Mouse (Mus musculus) lung, embryonic 15.5 days (tissue): Measurements from ENCODE around the gene Tead1. TPM values are rescaled to one million over a fixed set of nuclear protein-coding genes. Genes with fewer than 3 reads are reported as not detected.

Experiments
- ATAC-seq: fragments of 200-750 bp; cut with Nextera tagmentation; 2 replicates; pipeline ENCODE4 v1.8.0; 2017; ENCODE audit warnings: moderate number of reproducible peaks, borderline replicate concordance; ENCODE audit not compliant: low FRiP score, low TSS enrichment; ENCODE audit errors: extremely low read depth
- H3K27ac ChIP-seq: fragments of 300-500 bp; sonication (generic); 2 replicates; pipeline ENCODE4 v1.5.1; 2015; ENCODE audit warnings: moderate library complexity, mild to moderate bottlenecking, inconsistent platforms
- H3K27me3 ChIP-seq: fragments of 300-500 bp; sonication (generic); 2 replicates; pipeline ENCODE4 v1.6.1; 2015; ENCODE audit warnings: inconsistent platforms
- H3K36me3 ChIP-seq: fragments of 300-500 bp; sonication (generic); 2 replicates; pipeline ENCODE4 v1.6.1; 2015; ENCODE audit warnings: inconsistent platforms
- H3K4me1 ChIP-seq: fragments of 300-500 bp; sonication (generic); 2 replicates; pipeline ENCODE4 v1.6.1; 2015; ENCODE audit warnings: inconsistent platforms
- H3K4me2 ChIP-seq: fragments of 300-500 bp; sonication (generic); 2 replicates; pipeline ENCODE4 v1.6.1; 2015; ENCODE audit warnings: inconsistent platforms, mild to moderate bottlenecking, moderate library complexity
- H3K4me3 ChIP-seq: fragments of 300-500 bp; sonication (generic); 2 replicates; pipeline ENCODE4 v1.5.1; 2015; ENCODE audit warnings: mild to moderate bottlenecking, inconsistent platforms
- H3K9ac ChIP-seq: fragments of 300-500 bp; sonication (generic); 2 replicates; pipeline ENCODE4 v1.6.1; 2015; ENCODE audit warnings: inconsistent platforms
- H3K9me3 ChIP-seq: fragments of 300-500 bp; sonication (generic); 2 replicates; pipeline ENCODE4 v1.6.1; 2016; ENCODE audit warnings: inconsistent platforms
- WGBS: fragments of 180-500 bp; shearing (Covaris S2); methylation state at CpG from one replicate; pipeline ENCODE4 v1.1.7; 2015; 5-methylcytosine and 5-hydroxymethylcytosine counted together
- polyA plus RNA-seq: library from polyadenylated mRNA; unstranded; fragments of >200 nt; fragmentation: Nextera tagmentation; extraction: Ambion mirVana; gene quantifications from 2 replicates; pipeline ENCODE4 v1.2.1, GENCODE M21; 2015

Gene Tead1
- polyA plus RNA-seq, 1 experiment from 2014 or later: 30.0 TPM

GRCm38 (mm10) chr7:112762870-112763269 lies 83.8 kb downstream of the Tead1 start:
- H3K36me3 ChIP-seq: no peaks in the 10 kb centered on the region
- peaks cover 69% of the 10 kb centered on the region for H3K4me1 ChIP-seq

GRCm38 (mm10) chr7:112763513-112763912 lies 84.4 kb downstream of the Tead1 start:
- H3K4me1 ChIP-seq: peaks cover 64% of the 10 kb centered on the region
- no peak for ATAC-seq
- WGBS: 56% methylated on average over 3 of the region's 3 CpGs

More at GRCm38 (mm10) chr7:112762870-112763269, 83.8 kb downstream of the Tead1 start:
- Histone ChIP-seq H3K9ac (no peak overlapping the region), H3K27me3 (no peaks in the 10 kb centered on the region), H3K27ac (0 out of 2 replicates have a peak overlapping the region, but pooled peaks have one; percentile 7), H3K9me3 (no peaks in the 10 kb centered on the region), H3K4me3 (no peak overlapping the region), H3K4me2 (no peak overlapping the region)
- 74% methylated on average over 2 of the region's 2 CpGs for WGBS
- ATAC-seq: no peak

GRCm38 (mm10) chr7:112764921-112765320 lies 85.8 kb downstream of the Tead1 start:
- H3K9me3 ChIP-seq: no peaks in the 10 kb centered on the region
- H3K27ac ChIP-seq: no peak overlapping the region
- H3K9ac ChIP-seq: no peak overlapping the region
- peaks cover 54% of the 10 kb centered on the region for H3K4me1 ChIP-seq
- WGBS: 73% methylated on average over 4 of the region's 4 CpGs
- H3K36me3 ChIP-seq: no peaks in the 10 kb centered on the region
- no peak overlapping the region for H3K4me3 ChIP-seq
- no peak overlapping the region for H3K4me2 ChIP-seq
- H3K27me3 ChIP-seq: no peaks in the 10 kb centered on the region
- ATAC-seq: no peak

More at GRCm38 (mm10) chr7:112763513-112763912, 84.4 kb downstream of the Tead1 start:
- Histone ChIP-seq H3K27me3 (no peaks in the 10 kb centered on the region), H3K4me2 (no peak overlapping the region), H3K4me3 (no peak overlapping the region), H3K9ac (no peak overlapping the region), H3K36me3 (no peaks in the 10 kb centered on the region), H3K9me3 (no peaks in the 10 kb centered on the region), H3K27ac (no peak overlapping the region)

- H3K36me3 ChIP-seq: no peaks in the 10 kb centered on the region
- ATAC-seq: no peak
- H3K27me3 ChIP-seq: no peaks in the 10 kb centered on the region
- 74% methylated on average over 2 of the region's 2 CpGs for WGBS
- H3K4me2 ChIP-seq: no peak overlapping the region
- H3K4me3 ChIP-seq: no peak overlapping the region
- peaks cover 28% of the 10 kb centered on the region for H3K4me1 ChIP-seq
- H3K27ac ChIP-seq: no peak overlapping the region
- no peak overlapping the region for H3K9ac ChIP-seq
- no peaks in the 10 kb centered on the region for H3K9me3 ChIP-seq
These were observed 90.7 kb downstream of the Tead1 start for GRCm38 (mm10) chr7:112769866-112770265.

DNA sequence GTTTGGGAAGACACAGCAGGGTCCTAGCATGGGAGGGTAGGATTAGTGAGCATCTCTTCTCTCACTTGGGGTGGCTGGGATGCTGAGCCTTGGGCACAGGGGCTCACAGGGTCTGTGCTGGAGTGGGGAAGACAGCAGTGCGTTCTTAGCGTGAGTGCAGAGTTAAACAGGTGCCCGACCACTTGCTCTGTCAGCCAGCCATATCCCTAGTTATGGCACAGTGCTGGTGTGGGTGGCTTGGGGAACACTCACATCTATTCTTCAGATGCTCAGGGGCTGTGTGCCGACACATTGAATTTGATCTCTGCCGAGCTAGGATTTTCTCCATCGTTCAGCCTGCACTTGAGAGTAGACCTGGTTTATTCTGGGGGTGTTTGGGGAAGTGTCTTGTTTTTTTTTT lies 92.3 kb downstream of the Tead1 start:
- Histone ChIP-seq H3K4me2 (no peak overlapping the region), H3K27me3 (no peaks in the 10 kb centered on the region), H3K4me3 (no peak overlapping the region), H3K36me3 (no peaks in the 10 kb centered on the region), H3K9me3 (no peaks in the 10 kb centered on the region), H3K27ac (no peak overlapping the region), H3K9ac (no peak overlapping the region), H3K4me1 (peaks cover 37% of the 10 kb centered on the region)
- WGBS: 74% methylated on average over 6 of the region's 6 CpGs
- ATAC-seq: no peak

DNA sequence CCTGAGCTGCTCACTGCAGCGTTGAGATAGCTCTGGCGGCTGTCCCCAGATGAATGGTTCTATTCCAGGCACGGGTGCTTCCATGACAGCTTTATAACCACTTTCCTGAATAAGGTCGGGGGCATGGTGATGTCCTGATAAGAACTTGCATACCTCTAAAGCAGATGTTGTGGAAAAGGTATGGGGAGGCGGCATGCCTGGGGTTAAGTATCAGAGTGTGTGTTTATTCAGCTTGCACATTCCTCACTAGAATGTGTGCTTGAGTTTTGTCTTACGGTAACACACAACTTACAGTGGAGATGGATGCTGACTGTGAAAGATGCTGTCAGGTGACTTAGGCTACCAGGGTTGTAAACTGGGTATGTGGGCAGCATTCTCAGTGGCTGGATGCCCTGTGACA lies 93.7 kb downstream of the Tead1 start:
- H3K27me3 ChIP-seq: no peaks in the 10 kb centered on the region
- no peak overlapping the region for H3K9ac ChIP-seq
- peaks cover 42% of the 10 kb centered on the region for H3K4me1 ChIP-seq
- H3K4me2 ChIP-seq: no peak overlapping the region
- WGBS: 18% methylated on average over 6 of the region's 6 CpGs
- no peaks in the 10 kb centered on the region for H3K36me3 ChIP-seq
- H3K4me3 ChIP-seq: no peak overlapping the region
- H3K27ac ChIP-seq: 0 out of 2 replicates have a peak overlapping the region, but pooled peaks have one; percentile 13
- no peaks in the 10 kb centered on the region for H3K9me3 ChIP-seq
- ATAC-seq: no peak

DNA sequence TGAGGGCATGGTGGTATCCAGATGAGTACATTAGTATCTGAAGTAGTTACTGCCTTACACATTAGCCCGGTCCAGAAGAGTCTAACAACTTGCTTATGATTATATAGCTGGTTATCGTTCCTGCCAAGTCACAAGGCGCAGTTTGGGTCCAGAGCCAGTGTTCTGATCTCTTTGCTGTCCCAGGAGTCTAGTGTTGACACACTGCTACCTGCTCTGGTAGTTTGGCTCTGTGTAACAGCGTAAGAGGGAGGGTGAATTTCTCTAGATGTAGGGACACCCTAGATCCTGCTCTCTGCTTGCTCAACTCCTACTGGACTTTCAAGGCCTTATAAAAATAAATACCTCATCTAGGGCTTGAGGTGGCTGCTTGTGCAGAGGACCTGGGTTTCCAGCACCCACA lies 94.5 kb downstream of the Tead1 start:
- Histone ChIP-seq H3K27me3 (no peaks in the 10 kb centered on the region), H3K9ac (no peak overlapping the region), H3K4me1 (peaks cover 42% of the 10 kb centered on the region), H3K27ac (peak overlapping the region; percentile 51; the same call in 1 of the 2 replicates), H3K9me3 (no peaks in the 10 kb centered on the region), H3K4me2 (no peak overlapping the region), H3K4me3 (no peak overlapping the region), H3K36me3 (no peaks in the 10 kb centered on the region)
- no peak for ATAC-seq
- WGBS: 59% methylated on average over 4 of the region's 4 CpGs

DNA sequence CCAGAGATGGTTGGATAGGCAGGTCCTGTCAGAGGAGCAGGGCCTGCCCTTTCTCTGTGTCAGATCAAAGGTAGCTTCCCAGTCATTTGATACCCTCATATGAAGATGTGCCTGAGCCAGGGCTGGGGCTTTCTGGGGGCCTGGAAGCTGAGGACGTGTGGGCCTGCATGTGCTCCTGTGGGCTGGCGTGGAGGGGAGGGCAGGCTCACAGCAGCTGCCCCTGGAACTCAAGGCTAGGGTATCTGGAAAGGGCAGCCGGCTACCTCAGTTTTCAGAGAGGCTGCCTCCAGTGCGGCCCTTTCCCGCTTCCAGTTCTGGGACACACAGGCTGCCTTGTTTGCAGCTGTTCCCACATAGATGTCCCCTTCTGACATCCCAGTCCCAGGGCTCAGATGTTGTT lies 96.7 kb downstream of the Tead1 start:
- Histone ChIP-seq H3K4me2 (no peak overlapping the region), H3K27ac (no peak overlapping the region), H3K4me1 (peaks cover 55% of the 10 kb centered on the region), H3K27me3 (no peaks in the 10 kb centered on the region), H3K36me3 (no peaks in the 10 kb centered on the region), H3K9ac (no peak overlapping the region), H3K9me3 (no peaks in the 10 kb centered on the region), H3K4me3 (no peak overlapping the region)
- 60% methylated on average over 5 of the region's 5 CpGs for WGBS
- ATAC-seq: no peak

DNA sequence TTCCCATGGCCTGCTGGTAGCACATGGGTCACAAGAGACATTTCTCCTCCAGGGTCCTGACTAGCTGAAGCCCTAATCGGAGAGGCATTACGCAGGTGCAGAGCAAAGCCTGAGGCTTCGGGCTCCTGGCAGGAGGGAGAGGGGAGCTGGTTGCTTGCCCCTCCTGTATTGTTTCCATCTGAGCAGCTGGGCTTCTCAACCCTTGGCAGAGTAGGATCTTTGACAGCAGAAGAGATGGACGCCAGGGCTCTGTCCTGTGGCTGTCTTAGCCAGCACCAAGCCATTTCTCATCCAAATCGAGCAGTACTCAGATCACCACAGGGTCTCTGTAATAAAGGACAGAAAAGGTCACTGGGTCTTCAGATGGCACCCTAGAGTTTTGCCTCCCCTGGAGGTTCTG lies 97.6 kb downstream of the Tead1 start:
- Histone ChIP-seq H3K4me3 (no peak overlapping the region), H3K36me3 (no peaks in the 10 kb centered on the region), H3K4me1 (peaks cover 59% of the 10 kb centered on the region), H3K9me3 (no peaks in the 10 kb centered on the region), H3K9ac (no peak overlapping the region), H3K27me3 (no peaks in the 10 kb centered on the region), H3K27ac (no peak overlapping the region), H3K4me2 (no peak overlapping the region)
- 69% methylated on average over 5 of the region's 5 CpGs for whole genome bisulfite sequencing
- no peak for ATAC-seq

GRCm38 (mm10) chr7:112779636-112780035 lies 100.5 kb downstream of the Tead1 start:
- no peak for ATAC-seq
- no peak overlapping the region for H3K9ac ChIP-seq
- peaks cover 41% of the 10 kb centered on the region for H3K4me1 ChIP-seq
- no peak overlapping the region for H3K4me3 ChIP-seq
- no peaks in the 10 kb centered on the region for H3K9me3 ChIP-seq
- H3K27ac ChIP-seq: no peak overlapping the region
- WGBS: 54% methylated on average over 6 of the region's 6 CpGs
- no peak overlapping the region for H3K4me2 ChIP-seq
- H3K36me3 ChIP-seq: no peaks in the 10 kb centered on the region
- H3K27me3 ChIP-seq: no peaks in the 10 kb centered on the region

GRCm38 (mm10) chr7:112780910-112781309 lies 101.8 kb downstream of the Tead1 start:
- 60% methylated on average over 6 of the region's 6 CpGs for WGBS
- peaks cover 35% of the 10 kb centered on the region for H3K4me1 ChIP-seq
- no peaks in the 10 kb centered on the region for H3K9me3 ChIP-seq
- no peaks in the 10 kb centered on the region for H3K36me3 ChIP-seq
- H3K27ac ChIP-seq: no peak overlapping the region
- H3K4me2 ChIP-seq: no peak overlapping the region
- no peaks in the 10 kb centered on the region for H3K27me3 ChIP-seq
- ATAC-seq: no peak
- no peak overlapping the region for H3K4me3 ChIP-seq
- H3K9ac ChIP-seq: no peak overlapping the region

- H3K36me3 ChIP-seq: no peaks in the 10 kb centered on the region
- H3K4me2 ChIP-seq: no peak overlapping the region
- H3K4me3 ChIP-seq: no peak overlapping the region
- peaks cover 44% of the 10 kb centered on the region for H3K4me1 ChIP-seq
- ATAC-seq: no peak
- H3K27ac ChIP-seq: no peak overlapping the region
- WGBS: 81% methylated on average over 8 of the region's 8 CpGs
- no peak overlapping the region for H3K9ac ChIP-seq
- no peaks in the 10 kb centered on the region for H3K9me3 ChIP-seq
- no peaks in the 10 kb centered on the region for H3K27me3 ChIP-seq
These were observed 102.9 kb downstream of the Tead1 start for GRCm38 (mm10) chr7:112781987-112782386.

- H3K27ac ChIP-seq: no peak overlapping the region
- ATAC-seq: no peak
- peaks cover 63% of the 10 kb centered on the region for H3K4me1 ChIP-seq
- no peak overlapping the region for H3K4me3 ChIP-seq
- H3K9ac ChIP-seq: no peak overlapping the region
- no peaks in the 10 kb centered on the region for H3K36me3 ChIP-seq
- H3K27me3 ChIP-seq: no peaks in the 10 kb centered on the region
- H3K9me3 ChIP-seq: no peaks in the 10 kb centered on the region
- H3K4me2 ChIP-seq: no peak overlapping the region
- WGBS: 89% methylated on average over 3 of the region's 3 CpGs
These were observed 105.2 kb downstream of the Tead1 start for GRCm38 (mm10) chr7:112784278-112784677.
